Mouse (Mus musculus) embryonic facial prominence, embryonic 10.5 days (tissue): ENCODE data around the gene Sf3a1. TPM values are rescaled to one million over a fixed set of nuclear protein-coding genes. Genes with fewer than 3 reads are reported as not detected.

ENCODE experiments used
- DNase-seq: peaks from one replicate; pipeline ENCODE4 v3.0.0-alpha.2; 2017; ENCODE audit warnings: low spot score
- H3K27ac ChIP-seq: fragments of 300-500 bp; sonication (generic); replicated peaks from 2 replicates; pipeline ENCODE4 v1.5.1; 2016; ENCODE audit warnings: mild to moderate bottlenecking
- H3K27me3 ChIP-seq: fragments of 300-500 bp; sonication (generic); replicated peaks from 2 replicates; pipeline ENCODE4 v1.6.1; 2016; ENCODE audit warnings: low read depth, mild to moderate bottlenecking; ENCODE audit not compliant: poor library complexity, severe bottlenecking
- H3K36me3 ChIP-seq: fragments of 300-500 bp; sonication (generic); replicated peaks from 2 replicates; pipeline ENCODE4 v1.6.1; 2016; ENCODE audit warnings: mild to moderate bottlenecking, moderate library complexity
- H3K4me1 ChIP-seq: fragments of 300-500 bp; sonication (generic); 2 replicates; pipeline ENCODE4 v1.6.1; 2016
- H3K4me3 ChIP-seq: fragments of 300-500 bp; sonication (generic); 2 replicates; pipeline ENCODE4 v1.5.1; 2016; ENCODE audit warnings: mild to moderate bottlenecking, moderate library complexity
- H3K9me3 ChIP-seq: fragments of 300-500 bp; sonication (generic); 2 replicates; pipeline ENCODE4 v1.6.1; 2016; ENCODE audit warnings: mild to moderate bottlenecking
- WGBS: fragments of 180-500 bp; shearing (Covaris S2); methylation state at CpG from one replicate; pipeline ENCODE4 v1.1.7; 2016; 5-methylcytosine and 5-hydroxymethylcytosine counted together
- polyA plus RNA-seq: library from polyadenylated mRNA; unstranded; fragments of >200 nt; fragmentation: Nextera tagmentation; extraction: Ambion mirVana; gene quantifications from 2 replicates; pipeline ENCODE4 v1.2.1, GENCODE M21; 2016

Gene Sf3a1
- polyA plus RNA-seq, 1 experiment from 2014 or later: 102 TPM

GRCm38 (mm10) chr11:4195597-4196031, 35.5 kb downstream of the Sf3a1 start:
- Histone ChIP-seq H3K9me3 (no peaks in the 10 kb centered on the region), H3K4me1 (peaks cover 48% of the 10 kb centered on the region)
- WGBS: 84% methylated on average over 3 of the region's 3 CpGs

GRCm38 (mm10) chr11:4196636-4197035, 36.5 kb downstream of the Sf3a1 start:
- H3K27me3 ChIP-seq: no peaks in the 10 kb centered on the region
- 71% methylated on average over 8 of the region's 8 CpGs for WGBS

More at GRCm38 (mm10) chr11:4195597-4196031, 35.5 kb downstream of the Sf3a1 start:
- H3K4me3 ChIP-seq: no peak overlapping the region
- H3K36me3 ChIP-seq: no peaks in the 10 kb centered on the region
- no peak overlapping the region for H3K27ac ChIP-seq
- H3K27me3 ChIP-seq: no peaks in the 10 kb centered on the region
- no peak for DNase-seq

DNA sequence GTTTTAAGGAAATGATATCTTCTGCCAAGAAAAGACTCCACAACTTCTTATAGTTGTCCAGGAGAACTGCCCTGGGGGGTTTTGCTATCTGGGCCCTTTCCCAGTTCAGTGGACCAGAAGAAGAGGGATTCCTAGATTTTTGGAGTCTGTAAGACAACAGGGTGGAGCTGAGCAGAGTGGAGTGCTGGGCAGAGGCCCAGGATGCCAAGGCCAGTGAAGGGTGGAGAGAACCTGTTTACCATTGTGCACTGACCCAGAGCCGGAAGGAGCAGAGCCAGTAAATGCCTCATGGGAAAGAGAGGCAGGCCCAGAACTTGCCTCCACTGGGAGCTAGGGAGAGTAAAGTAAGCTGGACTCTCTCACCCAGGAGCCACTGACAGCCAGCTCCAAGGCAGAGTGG, 37.5 kb downstream of the Sf3a1 start:
- H3K27me3 ChIP-seq: no peaks in the 10 kb centered on the region
- DNase-seq: no peak
- WGBS: 81% methylated on average over 1 of the region's 1 CpGs
- no peak overlapping the region for H3K4me3 ChIP-seq
- H3K27ac ChIP-seq: no peak overlapping the region
- H3K9me3 ChIP-seq: no peaks in the 10 kb centered on the region
- H3K4me1 ChIP-seq: peaks cover 27% of the 10 kb centered on the region
- H3K36me3 ChIP-seq: no peaks in the 10 kb centered on the region

More at GRCm38 (mm10) chr11:4196636-4197035, 36.5 kb downstream of the Sf3a1 start:
- Histone ChIP-seq H3K36me3 (no peaks in the 10 kb centered on the region), H3K9me3 (no peaks in the 10 kb centered on the region), H3K4me1 (peaks cover 38% of the 10 kb centered on the region), H3K4me3 (no peak overlapping the region), H3K27ac (no peak overlapping the region)
- peak; percentile 34 for DNase-seq

DNA sequence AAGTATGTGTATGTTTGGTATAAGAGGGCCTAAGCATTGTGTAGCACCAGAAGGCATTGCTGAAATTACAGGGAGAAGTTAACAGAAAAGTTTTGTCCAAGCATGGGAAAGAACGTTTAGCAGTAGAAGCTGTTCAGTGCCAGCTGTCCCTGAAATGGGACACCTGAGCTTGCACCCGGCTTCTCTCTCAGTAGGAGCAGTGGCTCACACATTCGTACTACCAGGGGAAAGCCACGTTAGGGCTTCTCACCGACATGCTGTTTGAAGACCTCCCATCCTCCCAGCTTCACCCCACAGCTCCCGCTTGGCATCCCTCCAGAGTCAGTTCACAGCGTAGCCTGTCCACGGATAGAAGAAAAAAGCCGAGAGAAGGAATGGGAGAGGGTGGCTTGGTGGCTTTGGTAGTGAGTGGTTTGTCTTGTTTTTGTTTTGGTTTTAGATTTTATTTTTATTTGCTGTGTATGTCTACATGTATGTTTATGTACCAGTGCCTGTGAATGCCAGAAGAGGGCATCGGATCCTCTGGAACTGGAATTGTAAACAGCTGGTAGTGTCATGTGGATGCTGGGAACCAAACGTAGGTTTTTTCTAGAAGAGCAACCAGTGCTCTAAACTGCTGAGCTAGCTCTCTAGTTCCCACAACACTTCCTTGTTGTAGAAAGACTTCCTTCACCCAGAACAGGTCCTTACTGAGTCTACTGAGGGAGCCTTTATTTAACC, 42.0 kb downstream of the Sf3a1 start:
- Histone ChIP-seq H3K4me3 (no peak overlapping the region), H3K4me1 (peaks cover 14% of the 10 kb centered on the region; the same call in 1 of the 2 replicates), H3K27me3 (no peaks in the 10 kb centered on the region), H3K27ac (no peak overlapping the region), H3K36me3 (peaks cover 16% of the 10 kb centered on the region; the same call in 1 of the 2 replicates), H3K9me3 (no peaks in the 10 kb centered on the region)
- no peak for DNase-seq
- 83% methylated on average over 11 of the region's 11 CpGs for WGBS

DNA sequence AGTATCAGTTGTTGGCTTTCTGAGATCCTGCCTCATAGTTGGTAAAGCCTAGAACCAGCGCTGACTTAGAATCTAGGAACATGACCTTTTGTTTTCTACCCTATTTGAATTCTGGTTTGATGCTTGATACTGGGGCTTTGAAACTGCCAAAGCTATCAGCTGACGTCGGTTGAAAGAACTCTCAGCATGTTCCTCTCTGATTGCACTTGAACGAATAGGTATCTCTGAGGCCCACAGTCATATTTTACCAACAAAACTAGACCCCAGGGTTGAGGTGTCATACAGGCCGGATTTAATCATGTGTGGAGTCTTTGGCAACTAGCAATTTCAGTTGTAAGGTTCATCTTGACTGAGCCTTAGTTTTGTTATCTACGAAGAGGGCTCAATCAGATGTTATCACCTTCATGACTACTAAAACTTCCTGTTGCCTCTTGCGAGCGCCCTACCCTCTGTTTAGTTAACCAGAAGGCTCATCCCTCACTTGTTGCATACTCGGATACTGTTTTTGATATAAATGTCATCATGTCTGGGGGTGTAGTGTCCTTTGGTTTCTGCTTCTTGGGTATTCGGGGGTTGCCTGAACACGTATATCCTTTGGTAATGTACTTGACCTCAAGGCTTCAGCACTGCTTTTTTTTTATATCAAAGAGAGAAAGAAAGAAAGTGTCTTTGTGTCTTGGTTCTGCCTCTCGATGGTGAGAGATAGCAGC, 43.0 kb downstream of the Sf3a1 start:
- Histone ChIP-seq H3K9me3 (no peaks in the 10 kb centered on the region), H3K4me1 (0 out of 2 replicates have a peak, but pooled peaks cover 5% of the 10 kb centered on the region), H3K36me3 (peaks cover 26% of the 10 kb centered on the region; the same call in 1 of the 2 replicates), H3K4me3 (no peak overlapping the region), H3K27me3 (no peaks in the 10 kb centered on the region), H3K27ac (no peak overlapping the region; the same call in 1 of the 2 replicates)
- DNase-seq: no peak
- 90% methylated on average over 12 of the region's 12 CpGs for WGBS

DNA sequence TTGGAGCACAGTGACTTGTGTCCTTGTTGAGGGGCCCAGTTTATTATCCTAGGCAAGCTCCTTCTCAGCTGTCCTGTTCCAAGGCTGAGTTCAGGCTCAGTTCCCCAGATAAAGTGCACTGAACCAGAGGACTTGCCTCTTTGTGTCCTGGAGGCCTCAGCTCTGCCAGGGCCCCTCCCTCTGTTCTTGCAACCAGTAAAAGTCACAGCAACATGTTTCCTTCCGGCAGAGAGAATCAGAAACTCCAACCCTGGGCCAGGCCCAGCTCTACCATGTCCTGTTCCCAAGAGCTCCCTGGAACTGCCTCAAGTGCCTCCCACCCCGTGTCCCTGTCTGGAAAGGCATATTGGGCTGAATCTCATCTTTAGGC, 43.5 kb downstream of the Sf3a1 start:
- peaks cover 31% of the 10 kb centered on the region; the same call in 1 of the 2 replicates for H3K36me3 ChIP-seq
- WGBS: 64% methylated on average over 2 of the region's 2 CpGs

DNA sequence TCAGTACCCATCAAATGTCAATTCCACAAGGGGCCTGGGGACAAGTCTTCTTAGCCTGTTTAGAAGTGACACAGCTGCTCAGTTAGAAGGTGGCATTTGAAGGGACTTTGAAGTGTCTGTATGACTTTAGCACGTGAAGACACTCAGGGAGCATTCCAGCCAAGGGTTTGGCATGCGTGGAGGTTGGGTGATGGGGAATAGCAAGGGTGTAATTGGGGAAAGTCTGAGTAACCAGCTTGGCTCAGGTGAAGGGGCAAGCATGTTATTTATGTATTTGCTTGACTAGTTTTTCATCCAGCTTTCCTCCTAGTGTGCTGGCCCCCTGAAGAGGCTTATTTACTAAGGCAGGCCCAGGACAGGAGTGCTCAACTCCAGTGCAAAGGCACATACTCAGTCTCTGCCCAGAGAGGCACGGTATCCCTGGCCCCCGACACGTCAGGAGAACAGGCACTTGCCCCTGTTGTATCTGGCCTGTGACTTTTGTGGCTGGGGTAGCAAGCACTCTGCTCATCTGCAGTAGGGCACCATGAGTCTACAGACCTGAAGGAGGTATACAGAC, 45.0 kb downstream of the Sf3a1 start:
- Histone ChIP-seq H3K4me1 (0 out of 2 replicates have a peak, but pooled peaks cover 5% of the 10 kb centered on the region), H3K27ac (no peak overlapping the region)
- WGBS: 87% methylated on average over 5 of the region's 5 CpGs

More for the DNA sequence above, 43.5 kb downstream of the Sf3a1 start:
- no peaks in the 10 kb centered on the region for H3K27me3 ChIP-seq
- no peak overlapping the region for H3K4me3 ChIP-seq
- H3K4me1 ChIP-seq: 0 out of 2 replicates have a peak, but pooled peaks cover 5% of the 10 kb centered on the region
- H3K9me3 ChIP-seq: no peaks in the 10 kb centered on the region
- H3K27ac ChIP-seq: no peak overlapping the region; the same call in 1 of the 2 replicates
- no peak for DNase-seq

GRCm38 (mm10) chr11:4205951-4206350, 45.8 kb downstream of the Sf3a1 start:
- Histone ChIP-seq H3K4me3 (no peak overlapping the region), H3K4me1 (0 out of 2 replicates have a peak, but pooled peaks cover 5% of the 10 kb centered on the region), H3K9me3 (no peaks in the 10 kb centered on the region), H3K27ac (no peak overlapping the region), H3K27me3 (no peaks in the 10 kb centered on the region), H3K36me3 (peaks cover 52% of the 10 kb centered on the region)
- 92% methylated on average over 7 of the region's 7 CpGs for WGBS
- no peak for DNase-seq

More for the DNA sequence above, 45.0 kb downstream of the Sf3a1 start:
- no peak overlapping the region for H3K4me3 ChIP-seq
- H3K36me3 ChIP-seq: peaks cover 44% of the 10 kb centered on the region
- no peaks in the 10 kb centered on the region for H3K27me3 ChIP-seq
- no peaks in the 10 kb centered on the region for H3K9me3 ChIP-seq
- DNase-seq: no peak

- Histone ChIP-seq H3K36me3 (peaks cover 57% of the 10 kb centered on the region), H3K27ac (no peak overlapping the region), H3K4me1 (0 out of 2 replicates have a peak, but pooled peaks cover 5% of the 10 kb centered on the region), H3K27me3 (no peaks in the 10 kb centered on the region), H3K4me3 (no peak overlapping the region), H3K9me3 (no peaks in the 10 kb centered on the region)
- no peak for DNase-seq
- WGBS: 83% methylated on average over 6 of the region's 6 CpGs
These were observed 46.4 kb downstream of the Sf3a1 start for GRCm38 (mm10) chr11:4206563-4206962.

DNA sequence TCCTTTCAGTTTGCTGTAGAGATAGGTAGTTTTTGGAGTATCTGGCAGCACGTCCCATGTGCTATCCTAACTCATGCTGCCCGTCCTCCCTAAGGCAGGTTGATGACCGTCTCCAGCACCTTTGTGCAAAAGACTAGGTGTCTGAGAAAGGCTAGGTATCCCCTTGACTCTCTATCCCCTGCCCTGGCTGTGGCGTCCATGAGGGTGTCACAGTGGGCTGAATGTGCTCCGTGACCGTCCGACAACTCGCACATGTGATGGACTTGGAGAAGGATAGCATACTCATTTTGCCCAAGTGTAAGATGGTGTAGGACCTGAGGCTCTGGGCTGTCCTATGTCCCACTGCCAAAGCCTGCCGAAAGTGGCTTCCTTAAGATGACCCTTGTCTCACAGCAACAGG, 47.5 kb downstream of the Sf3a1 start:
- 0 out of 2 replicates have a peak, but pooled peaks cover 5% of the 10 kb centered on the region for H3K4me1 ChIP-seq
- 90% methylated on average over 9 of the region's 9 CpGs for WGBS
- peaks cover 68% of the 10 kb centered on the region for H3K36me3 ChIP-seq
- H3K27ac ChIP-seq: no peak overlapping the region
- no peaks in the 10 kb centered on the region for H3K27me3 ChIP-seq
- H3K9me3 ChIP-seq: no peaks in the 10 kb centered on the region
- no peak for DNase-seq
- no peak overlapping the region for H3K4me3 ChIP-seq

- DNase-seq: no peak
- Histone ChIP-seq H3K27ac (no peak overlapping the region), H3K27me3 (no peaks in the 10 kb centered on the region), H3K4me1 (no peaks in the 10 kb centered on the region), H3K36me3 (peaks cover 87% of the 10 kb centered on the region), H3K4me3 (no peak overlapping the region), H3K9me3 (no peaks in the 10 kb centered on the region)
- WGBS: 80% methylated on average over 5 of the region's 5 CpGs
These were observed 49.4 kb downstream of the Sf3a1 start for GRCm38 (mm10) chr11:4209556-4209955.

DNA sequence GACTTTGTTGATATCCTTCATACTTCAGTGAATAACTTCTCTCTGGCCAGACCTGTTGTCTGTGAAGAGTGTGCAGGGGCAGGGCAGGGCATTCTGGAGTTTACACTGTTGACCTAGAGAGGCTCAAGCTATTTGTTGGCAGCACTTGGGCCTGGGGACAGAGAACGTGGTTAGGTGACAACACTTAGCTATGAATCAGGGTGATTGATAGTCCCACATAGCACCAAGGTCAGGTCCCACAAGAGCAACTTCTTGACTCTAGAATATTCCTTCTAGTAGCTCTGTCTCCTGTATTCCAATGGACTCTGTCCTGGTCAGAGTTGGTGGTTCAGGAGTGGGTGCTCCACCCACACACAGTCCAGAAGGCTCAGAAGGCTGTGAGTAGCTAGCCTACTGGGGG, 50.6 kb downstream of the Sf3a1 start:
- WGBS: 74% methylated on average over 1 of the region's 1 CpGs
- peaks cover 97% of the 10 kb centered on the region for H3K36me3 ChIP-seq
- H3K27me3 ChIP-seq: no peaks in the 10 kb centered on the region

More for the DNA sequence above, 50.6 kb downstream of the Sf3a1 start:
- H3K4me3 ChIP-seq: no peak overlapping the region
- no peaks in the 10 kb centered on the region for H3K9me3 ChIP-seq
- no peaks in the 10 kb centered on the region for H3K4me1 ChIP-seq
- H3K27ac ChIP-seq: no peak overlapping the region
- DNase-seq: no peak
